Mouse (Mus musculus): ENCODE measurements around the gene Il1f6.
"Not testable (repeated sequence)": the region's sequence is repeated elsewhere in the genome, so short reads cannot be mapped to it uniquely, and the experiment has no call there.

Il1f6 gene

DNA sequence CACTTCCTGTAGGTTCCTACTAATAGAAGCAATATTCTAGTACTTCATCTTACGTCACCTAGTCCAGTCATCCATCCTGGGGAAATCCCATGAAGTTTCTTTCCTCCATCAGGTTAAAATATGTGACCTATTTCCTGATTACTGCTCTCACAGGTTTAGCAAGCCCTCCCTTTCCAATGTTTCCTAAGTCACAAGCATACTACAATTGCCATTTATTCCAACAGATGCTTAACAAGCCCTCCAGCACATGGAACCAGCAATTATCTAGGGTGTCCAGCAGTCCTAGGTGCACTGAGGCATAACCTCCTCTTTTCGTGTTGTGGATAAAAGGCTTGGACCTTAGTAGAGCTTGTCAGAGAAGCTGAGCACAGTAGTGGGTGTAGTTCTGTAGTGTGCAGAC is at the start of gene Il1f6:
Il1f6 (plus strand) TSS at position 301 of the 400 bp plus-strand sequence.
- in situ Hi-C loops (cut with MboI; ENCODE audit: low pct_unique_long_range_greater_than_20kb in 1 of 2, low sequenced_read_pairs in 2 of 2, unreplicated experiment in 1 of 2), result no loop called here

DNA sequence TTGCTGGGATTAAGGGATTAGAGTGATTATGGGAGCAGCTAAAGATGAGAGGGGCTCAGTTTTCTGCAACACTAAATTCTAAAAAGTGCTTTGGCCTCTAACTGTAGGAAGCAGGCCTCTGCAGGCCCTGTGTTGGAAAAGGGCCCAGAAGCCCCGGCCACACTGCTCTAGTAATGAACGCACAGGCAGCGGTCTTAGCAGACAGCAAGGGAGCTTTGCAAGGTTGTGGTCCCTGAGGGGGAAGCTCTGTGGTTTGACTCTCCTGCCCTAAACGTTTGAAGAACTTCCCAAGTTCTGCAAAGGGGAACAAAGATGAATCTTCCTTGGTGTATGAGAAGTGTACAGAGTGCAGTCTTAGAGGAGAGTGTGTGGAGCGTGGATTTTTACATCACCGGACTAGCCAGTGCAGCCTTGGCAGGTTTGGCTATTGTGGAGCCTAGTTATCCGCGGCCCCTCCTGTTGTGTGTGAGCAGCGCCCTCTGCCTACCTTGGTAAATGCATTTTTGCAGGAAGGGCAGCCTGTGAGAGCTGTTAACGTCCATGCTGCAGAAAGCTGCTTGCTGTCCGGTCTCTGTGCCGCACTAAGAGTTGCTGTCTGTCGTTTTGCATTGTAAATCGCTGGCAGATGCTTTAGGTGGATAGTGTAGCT is 33.4 kb upstream of the Il1f6 start:
- in situ Hi-C loops (cut with MboI; ENCODE audit: low pct_unique_long_range_greater_than_20kb in 1 of 2, low sequenced_read_pairs in 2 of 2, unreplicated experiment in 1 of 2), result not testable (repeated sequence)

GRCm38 (mm10) chr2:24182423-24183147 is 32.6 kb upstream of the Il1f6 start:
- in situ Hi-C loops (cut with MboI; ENCODE audit: low pct_unique_long_range_greater_than_20kb in 1 of 2, low sequenced_read_pairs in 2 of 2, unreplicated experiment in 1 of 2), result not testable (repeated sequence)

DNA sequence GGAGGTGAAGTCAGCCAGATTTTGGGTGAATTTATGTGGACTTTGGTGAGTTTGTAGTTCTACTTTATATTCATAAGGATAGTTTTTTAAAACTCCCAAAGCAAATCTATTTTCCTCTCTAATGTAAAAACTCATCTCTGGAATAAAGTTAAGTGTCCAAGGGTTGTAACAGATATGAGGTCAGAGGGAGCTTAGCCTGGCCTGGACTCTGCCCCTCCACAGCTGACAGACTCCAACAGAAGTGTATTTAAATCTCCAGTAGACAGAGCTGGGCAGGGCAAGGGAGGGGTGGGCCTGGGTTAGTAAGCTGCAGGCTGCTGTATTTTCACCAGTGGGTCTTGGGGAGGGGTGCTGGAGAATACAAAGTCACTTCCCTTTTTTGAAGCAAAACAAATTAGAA is 31.1 kb upstream of the Il1f6 start:
- in situ Hi-C loops (cut with MboI; ENCODE audit: low pct_unique_long_range_greater_than_20kb in 1 of 2, low sequenced_read_pairs in 2 of 2, unreplicated experiment in 1 of 2), result not testable (repeated sequence)

DNA sequence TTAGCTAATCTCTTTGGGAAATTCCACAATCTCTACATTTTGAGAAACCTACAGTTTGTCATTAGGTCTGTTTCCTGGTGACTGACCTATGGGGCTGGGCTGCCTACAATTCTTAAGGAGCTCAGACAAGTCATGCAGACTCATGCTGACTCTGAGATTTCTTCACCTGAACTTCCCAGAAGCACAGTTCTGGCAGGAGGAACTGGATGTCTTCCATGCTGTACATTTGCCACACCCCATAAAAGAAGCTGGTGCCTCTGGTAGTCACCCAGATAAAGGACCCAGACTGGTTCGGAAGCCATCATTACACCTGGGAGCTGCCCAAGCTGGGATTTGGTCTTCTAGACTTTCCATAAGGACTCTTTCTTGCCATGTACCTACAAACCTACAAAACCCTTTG is 29.0 kb upstream of the Il1f6 start, which contains the start of gene Il1f9:
Il1f9 (plus strand) TSS at position 301 of the 400 bp plus-strand sequence.
- in situ Hi-C loops (cut with MboI; ENCODE audit: low pct_unique_long_range_greater_than_20kb in 1 of 2, low sequenced_read_pairs in 2 of 2, unreplicated experiment in 1 of 2), result no loop called here

- in situ Hi-C loops (cut with MboI; ENCODE audit: low pct_unique_long_range_greater_than_20kb in 1 of 2, low sequenced_read_pairs in 2 of 2, unreplicated experiment in 1 of 2), result no loop called here
Measured at GRCm38 (mm10) chr2:24187585-24187984, 27.6 kb upstream of the Il1f6 start.

DNA sequence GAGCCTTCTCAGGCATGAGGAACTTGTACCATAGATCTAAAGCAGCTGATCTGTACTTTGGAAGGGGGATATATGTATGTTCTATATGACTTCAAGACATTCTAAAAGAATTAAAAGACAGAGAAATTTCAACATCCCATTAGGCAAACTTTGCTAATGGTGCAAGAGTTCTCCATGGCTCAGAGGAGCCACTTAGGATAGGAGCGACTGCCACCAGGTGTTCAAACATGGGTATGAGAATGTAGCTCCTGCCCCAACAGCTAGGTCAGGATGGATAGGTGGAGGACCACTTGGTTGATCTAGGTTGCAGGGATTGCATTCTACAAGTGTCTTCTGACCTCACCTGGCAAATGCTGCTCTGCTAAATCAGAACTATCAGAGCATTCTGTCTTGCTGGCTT is 27.0 kb upstream of the Il1f6 start:
- in situ Hi-C loops (cut with MboI; ENCODE audit: low pct_unique_long_range_greater_than_20kb in 1 of 2, low sequenced_read_pairs in 2 of 2, unreplicated experiment in 1 of 2), result no loop called here

GRCm38 (mm10) chr2:24227191-24227590 is 12.0 kb downstream of the Il1f6 start:
- in situ Hi-C loops (cut with MboI; ENCODE audit: low pct_unique_long_range_greater_than_20kb in 1 of 2, low sequenced_read_pairs in 2 of 2, unreplicated experiment in 1 of 2), result no loop called here

- in situ Hi-C loops (cut with MboI; ENCODE audit: low pct_unique_long_range_greater_than_20kb in 1 of 2, low sequenced_read_pairs in 2 of 2, unreplicated experiment in 1 of 2), result no loop called here
Measured at GRCm38 (mm10) chr2:24267503-24267902, 52.3 kb downstream of the Il1f6 start.

DNA sequence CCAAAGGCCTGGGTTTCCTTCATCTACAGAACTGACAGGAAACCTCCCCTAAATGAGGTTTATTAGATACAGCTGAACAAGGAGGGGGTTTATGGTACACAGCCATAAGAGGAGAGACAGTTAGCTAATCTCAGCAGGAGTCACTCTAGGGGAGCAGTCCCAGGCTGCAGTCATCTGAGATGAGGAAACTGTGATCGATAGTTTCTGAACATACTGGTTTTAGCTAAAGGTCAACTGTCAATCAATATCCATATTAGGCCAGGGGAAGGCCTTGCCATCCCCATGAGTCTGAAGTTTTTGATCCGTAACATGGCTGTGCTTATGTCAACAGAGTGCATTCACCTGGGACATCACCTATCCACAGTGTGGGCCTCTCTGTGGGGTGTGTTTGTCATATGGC is 58.4 kb downstream of the Il1f6 start:
- in situ Hi-C loops (cut with MboI; ENCODE audit: low pct_unique_long_range_greater_than_20kb in 1 of 2, low sequenced_read_pairs in 2 of 2, unreplicated experiment in 1 of 2), result no loop called here

DNA sequence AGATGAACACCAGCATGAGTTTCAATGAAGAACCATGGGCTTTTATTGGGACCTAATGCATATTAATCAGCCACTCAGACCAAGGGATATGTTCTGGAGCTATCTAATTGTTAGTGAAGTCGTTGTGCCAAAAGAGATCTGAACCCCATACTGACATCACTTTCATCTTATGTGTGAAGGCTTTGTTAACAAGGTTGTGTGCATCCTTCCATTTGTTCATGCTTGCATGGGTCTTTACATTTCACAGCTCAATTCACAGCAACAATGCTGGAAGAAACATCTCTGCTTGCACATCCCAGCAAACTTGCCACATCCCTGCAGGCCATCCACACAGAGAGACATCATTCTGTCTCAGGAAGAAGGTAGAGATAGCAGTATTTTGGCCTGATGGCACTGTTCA is 59.9 kb downstream of the Il1f6 start:
- in situ Hi-C loops (cut with MboI; ENCODE audit: low pct_unique_long_range_greater_than_20kb in 1 of 2, low sequenced_read_pairs in 2 of 2, unreplicated experiment in 1 of 2), result no loop called here
